Comparison of ENCODE assay signal across 8 mouse cellular contexts in the genomic region with DNA sequence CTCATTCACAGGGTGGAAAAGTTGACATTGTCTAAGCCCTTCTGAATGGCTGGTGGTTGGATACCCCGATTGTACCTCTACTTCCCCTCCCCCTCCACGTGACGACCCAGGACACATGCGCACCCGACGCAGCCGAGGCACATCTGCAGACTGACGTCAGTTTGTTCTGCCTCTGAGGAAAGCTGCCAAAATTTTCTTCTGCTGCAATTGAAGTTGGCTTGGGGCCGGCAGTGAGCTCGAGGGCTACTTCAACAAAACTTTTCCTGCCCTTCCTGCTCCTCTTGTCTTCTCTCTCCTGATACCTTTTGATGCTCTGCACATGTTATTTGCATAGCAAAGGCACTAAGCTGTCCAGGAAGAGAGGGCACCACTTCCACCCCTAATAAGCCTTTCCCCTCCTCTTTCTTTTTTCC. TPM values are rescaled to one million over a fixed set of nuclear protein-coding genes. Genes with fewer than 3 reads are reported as not detected.
DNase-seq lines count a peak whose midpoint lies in the region; ATAC-seq and TF ChIP-seq lines count a peak whose summit lies in the region.

No protein-coding gene starts in this region.

- peak overlapping the region; percentile 92 for H3K27ac ChIP-seq in lung, embryonic 15.5 days
- H3K27ac ChIP-seq in olfactory bulb, adult 2 months (ENCODE audit: insufficient read depth, low read depth, low read length) = 0 out of 2 replicates have a peak overlapping the region, but pooled peaks have one; percentile 35
- peak overlapping the region; percentile 80 for H3K27ac ChIP-seq in thymus, adult 2 months (ENCODE audit: control insufficient read depth, insufficient read depth, low read length)

- peak; percentile 93 for DNase-seq in Muller cell, postnatal 12 days (ENCODE audit: inconsistent ontology term)
- DNase-seq in cerebellum, adult 9-11 months = peak; percentile 75
- peak; percentile 79 for DNase-seq in layer of hippocampus, adult 9-10 months (ENCODE audit: low spot score)
- peak; percentile 89 for DNase-seq in thymus, adult 2 months

- H3K27me3 ChIP-seq in lung, embryonic 15.5 days = no peaks in the 10 kb centered on the region
- no peaks in the 10 kb centered on the region for H3K27me3 ChIP-seq in thymus, adult 2 months (ENCODE audit: control insufficient read depth, insufficient read depth, low read length)

- H3K9me3 ChIP-seq in lung, embryonic 15.5 days = no peaks in the 10 kb centered on the region

- H3K4me2 ChIP-seq in lung, embryonic 15.5 days = peak overlapping the region; percentile 71

- H3K4me3 ChIP-seq in lung, embryonic 15.5 days = peak overlapping the region; percentile 47
- H3K4me3 ChIP-seq in olfactory bulb, adult 2 months (ENCODE audit: insufficient read depth, low read depth, low read length) = peak overlapping the region; percentile 55
- peak overlapping the region; percentile 34 for H3K4me3 ChIP-seq in thymus, adult 2 months (ENCODE audit: control insufficient read depth, insufficient read depth, low read length)

- no peaks in the 10 kb centered on the region for H3K36me3 ChIP-seq in lung, embryonic 15.5 days
- no peaks in the 10 kb centered on the region for H3K36me3 ChIP-seq in thymus, adult 2 months (ENCODE audit: control insufficient read depth, insufficient read depth, low read length)

- TF ChIP-seq POLR2A in olfactory bulb, adult 2 months (IDR thresholded peaks at IDR 0.05; ENCODE audit: insufficient read depth, low read depth, low read length) = no peak; the same call in 1 of the 2 replicates
- peak; percentile 70; the same call in 1 of the 2 replicates for TF ChIP-seq POLR2A in thymus, adult 2 months (IDR thresholded peaks at IDR 0.05; ENCODE audit: control insufficient read depth, extremely low read depth, insufficient read depth, low read length, poor library complexity)

- H3K9ac ChIP-seq in lung, embryonic 15.5 days = 0 out of 2 replicates have a peak overlapping the region, but pooled peaks have one; percentile 32

- peak; percentile 77 for ATAC-seq in frontal cortex, adult (ENCODE audit: low TSS enrichment)
- ATAC-seq in hematopoietic stem cell, adult 5-6 weeks (replicated peaks in 1 of 2; ENCODE audit: insufficient read depth in 1 of 2, low FRiP score in 2 of 2, low TSS enrichment in 1 of 2, low read depth in 1 of 2, poor library complexity in 2 of 2, severe bottlenecking in 2 of 2) = peak; percentile 93 to 96
- peak; percentile 94 for ATAC-seq in lung, embryonic 15.5 days (ENCODE audit: borderline replicate concordance, extremely low read depth, low FRiP score, low TSS enrichment)

- H3K4me1 ChIP-seq in lung, embryonic 15.5 days = peaks cover 16% of the 10 kb centered on the region
- H3K4me1 ChIP-seq in olfactory bulb, adult 2 months (ENCODE audit: control insufficient read depth, insufficient read depth, low read length) = 0 out of 2 replicates have a peak, but pooled peaks cover 3% of the 10 kb centered on the region
- peaks cover 4% of the 10 kb centered on the region for H3K4me1 ChIP-seq in thymus, adult 2 months (replicated peaks; ENCODE audit: control insufficient read depth, insufficient read depth, low read length)

- TF ChIP-seq CTCF in olfactory bulb, adult 2 months (IDR thresholded peaks at IDR 0.05; ENCODE audit: insufficient read depth, low read depth, low read length) = no peak
- TF ChIP-seq CTCF in thymus, adult 2 months (IDR thresholded peaks at IDR 0.05; ENCODE audit: borderline replicate concordance, control insufficient read depth, extremely low read depth, insufficient read depth, low read length, poor library complexity) = 0 out of 2 replicates have a peak, but pooled peaks have one; percentile 48

- 0% methylated on average over 10 of the region's 10 CpGs for WGBS in lung, embryonic 15.5 days
- WGBS in olfactory bulb, adult 2 months = 0% methylated on average over 10 of the region's 10 CpGs
- under 1% methylated on average over 10 of the region's 10 CpGs for whole genome bisulfite sequencing in thymus, adult 2 months

RNA-seq across cellular contexts. Expression of gene Adamts6, which starts 0.7 kb away (rescaled TPM):
- total RNA-seq in hematopoietic stem cell, adult 5-6 weeks (2017) = 7.8 and 13.3 TPM in 2 replicates
- 2.9 and 3.6 TPM in 2 replicates for polyA plus RNA-seq in lung, embryonic 15.5 days (2015; fragmentation: Nextera tagmentation; extraction: Ambion mirVana)
- polyA plus RNA-seq in olfactory bulb, adult 2 months (2012; ENCODE audit: insufficient read depth, insufficient read length, low replicate concordance, missing spikeins) = not detected in 2 replicates
- polyA plus RNA-seq in thymus, adult 2 months (2012; rRNA removed) = 5.0 and 6.4 TPM in 2 replicates

RNA-seq across cellular contexts. Expression of gene Ppwd1, which starts 58.3 kb away (rescaled TPM):
- total RNA-seq in hematopoietic stem cell, adult 5-6 weeks (2017) = 39.8 and 39.9 TPM in 2 replicates
- 16.0 and 16.4 TPM in 2 replicates for polyA plus RNA-seq in lung, embryonic 15.5 days (2015; fragmentation: Nextera tagmentation; extraction: Ambion mirVana)
- polyA plus RNA-seq in olfactory bulb, adult 2 months (2012; ENCODE audit: insufficient read depth, insufficient read length, low replicate concordance, missing spikeins) = not detected in 2 replicates
- 2.7 and 2.9 TPM in 2 replicates for polyA plus RNA-seq in thymus, adult 2 months (2012; rRNA removed)

RNA-seq across cellular contexts. Expression of gene Cenpk, which starts 58.5 kb away (rescaled TPM):
- 92.4 and 96.9 TPM in 2 replicates for total RNA-seq in hematopoietic stem cell, adult 5-6 weeks (2017)
- polyA plus RNA-seq in lung, embryonic 15.5 days (2015; fragmentation: Nextera tagmentation; extraction: Ambion mirVana) = 72.8 and 78.6 TPM in 2 replicates
- polyA plus RNA-seq in olfactory bulb, adult 2 months (2012; ENCODE audit: insufficient read depth, insufficient read length, low replicate concordance, missing spikeins) = not detected in 2 replicates
- 0.54 and 1.3 TPM in 2 replicates for polyA plus RNA-seq in thymus, adult 2 months (2012; rRNA removed)

Comparison
In these comparisons a context has a peak if more than half of its experiments do, and no peak if none do; other contexts are left out.
1. Peak in every context shown above with its lines: DNase-seq, ATAC-seq, H3K4me3 ChIP-seq and H3K27ac ChIP-seq.
2. H3K27ac ChIP-seq: peak in every context shown above with its lines; median percentile 92 in lung, embryonic 15.5 days; 80 in thymus, adult 2 months; 35 in olfactory bulb, adult 2 months.
3. RNA of gene Cenpk, which starts 58.5 kb away (polyA plus RNA-seq): 72.8 to 78.6 TPM in lung, embryonic 15.5 days; 0.54 to 1.3 TPM in thymus, adult 2 months and not detected in olfactory bulb, adult 2 months; every median in the first group is over 10 times any median in the second.